9 mouse cellular contexts compared by ENCODE assay signal in the genomic region with DNA sequence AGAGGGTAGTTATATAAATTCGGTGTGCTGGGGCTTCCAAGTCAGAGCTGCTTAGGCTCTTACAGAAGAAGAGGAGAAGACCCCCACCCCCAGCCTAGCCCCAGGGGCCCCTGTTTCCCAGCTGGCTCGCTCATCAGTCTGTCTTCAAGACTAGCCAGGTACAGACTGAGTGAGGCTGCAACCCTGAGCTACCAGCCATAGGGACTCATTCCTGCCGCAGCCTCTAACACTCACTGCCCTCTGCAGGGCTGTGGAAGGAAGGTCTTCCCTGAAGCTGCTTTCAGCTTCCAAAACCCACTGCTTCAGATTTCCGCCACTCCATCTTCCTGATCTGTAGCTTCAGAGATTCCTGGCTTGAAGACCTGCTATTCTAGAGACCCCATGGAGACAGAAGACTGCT. TPM values are rescaled to one million over a fixed set of nuclear protein-coding genes. Genes with fewer than 3 reads are reported as not detected.
DNase-seq lines count a peak whose midpoint lies in the region; ATAC-seq lines count a peak whose summit lies in the region.
"Had no signal": no experiment of that assay in that cellular context is flagged by ENCODE, and none has a peak within 500 bp of the region (broad histone marks: within the 10 kb centered on the region; RNA-seq: fewer than 3 reads in every experiment).

No protein-coding gene starts in this region.

- H3K27ac ChIP-seq in midbrain, embryonic 10.5 days (replicated peaks) = no peak overlapping the region
- H3K27ac ChIP-seq in midbrain, embryonic 13.5 days = no peak overlapping the region
- H3K27ac ChIP-seq in hindbrain, embryonic 14.5 days = no peak overlapping the region

- no peaks in the 10 kb centered on the region for H3K27me3 ChIP-seq in midbrain, embryonic 10.5 days (ENCODE audit: low read depth, poor library complexity, severe bottlenecking)
- no peaks in the 10 kb centered on the region for H3K27me3 ChIP-seq in midbrain, embryonic 13.5 days
- no peaks in the 10 kb centered on the region for H3K27me3 ChIP-seq in hindbrain, embryonic 14.5 days (ENCODE audit: control insufficient read depth, insufficient read depth, low read length)

- 21% methylated on average over 4 of the region's 4 CpGs for WGBS in midbrain, embryonic 10.5 days
- WGBS in midbrain, embryonic 13.5 days = 32% methylated on average over 4 of the region's 4 CpGs
- 24% methylated on average over 4 of the region's 4 CpGs for WGBS in hindbrain, embryonic 14.5 days

- no peaks in the 10 kb centered on the region for H3K4me1 ChIP-seq in midbrain, embryonic 10.5 days
- no peaks in the 10 kb centered on the region for H3K4me1 ChIP-seq in midbrain, embryonic 13.5 days (replicated peaks)
- H3K4me1 ChIP-seq in hindbrain, embryonic 14.5 days (replicated peaks; ENCODE audit: control insufficient read depth, insufficient read depth, low read length) = no peaks in the 10 kb centered on the region

- DNase-seq in frontal cortex, postnatal 25 days (ENCODE audit: low spot score in 2 of 2) = no peak
- DNase-seq in midbrain, embryonic 10.5 days (ENCODE audit: low spot score) = peak; percentile 37
- DNase-seq in hindbrain, embryonic 14.5 days (ENCODE audit: low spot score) = peak; percentile 29
- peak; percentile 55 for DNase-seq in retina, embryonic 14.5 days (ENCODE audit: low spot score)

- H3K9me3 ChIP-seq in midbrain, embryonic 10.5 days (replicated peaks) = no peaks in the 10 kb centered on the region
- H3K9me3 ChIP-seq in midbrain, embryonic 13.5 days = no peaks in the 10 kb centered on the region
- H3K9me3 ChIP-seq in hindbrain, embryonic 14.5 days (ENCODE audit: control insufficient read depth, low read length) = no peaks in the 10 kb centered on the region

- peak; percentile 72 for ATAC-seq in frontal cortex, adult (ENCODE audit: low TSS enrichment)
- ATAC-seq in midbrain, embryonic 13.5 days = no peak
- ATAC-seq in hindbrain, embryonic 14.5 days (ENCODE audit: low FRiP score) = no peak
- no peak for ATAC-seq in granulocyte monocyte progenitor cell, adult 5-6 weeks (replicated peaks; ENCODE audit: poor library complexity, severe bottlenecking)
- ATAC-seq in megakaryocyte progenitor cell, adult 5-6 weeks (replicated peaks; ENCODE audit: poor library complexity) = no peak

- H3K36me3 ChIP-seq in midbrain, embryonic 10.5 days = no peaks in the 10 kb centered on the region
- H3K36me3 ChIP-seq in midbrain, embryonic 13.5 days = no peaks in the 10 kb centered on the region
- no peaks in the 10 kb centered on the region for H3K36me3 ChIP-seq in hindbrain, embryonic 14.5 days (replicated peaks; ENCODE audit: control insufficient read depth, insufficient read depth)

- H3K9ac ChIP-seq in midbrain, embryonic 13.5 days (replicated peaks) = no peak overlapping the region
- H3K9ac ChIP-seq in hindbrain, embryonic 14.5 days = no peak overlapping the region

- H3K4me2 ChIP-seq in midbrain, embryonic 13.5 days (replicated peaks) = no peak overlapping the region
- H3K4me2 ChIP-seq in hindbrain, embryonic 14.5 days (replicated peaks) = no peak overlapping the region

- H3K4me3 ChIP-seq in midbrain, embryonic 10.5 days = no peak overlapping the region
- H3K4me3 ChIP-seq in midbrain, embryonic 13.5 days (replicated peaks) = no peak overlapping the region
- no peak overlapping the region for H3K4me3 ChIP-seq in hindbrain, embryonic 14.5 days (replicated peaks; ENCODE audit: low read length)

RNA-seq across cellular contexts. Expression of a gene that starts 35.5 kb away (rescaled TPM):
- 0.06 TPM in 1 of 2 replicates, not detected in the other for polyA plus RNA-seq in midbrain, embryonic 10.5 days (2016; fragmentation: Nextera tagmentation; extraction: Ambion mirVana)
- 0.34 TPM in 1 of 2 replicates, not detected in the other for polyA plus RNA-seq in midbrain, embryonic 13.5 days (2015; fragmentation: Nextera tagmentation; extraction: Ambion mirVana)
- polyA plus RNA-seq in hindbrain, embryonic 14.5 days (2014; fragmentation: Nextera tagmentation; extraction: Ambion mirVana) = 0.53 and 0.59 TPM in 2 replicates
- not detected in 2 replicates for total RNA-seq in granulocyte monocyte progenitor cell, adult 5-6 weeks (2014; fragmentation: Nextera tagmentation)
- total RNA-seq in granulocyte monocyte progenitor cell, adult 5-6 weeks (2017) = not detected in 2 replicates
- 0.20 and 0.49 TPM in 2 replicates for total RNA-seq in megakaryocyte progenitor cell, adult 5-6 weeks (2015)
- 0.68 TPM in 1 of 2 replicates, not detected in the other for total RNA-seq in megakaryocyte progenitor cell, adult 5-6 weeks (2017)

RNA-seq across cellular contexts. Expression of a gene that starts 53.4 kb away (rescaled TPM):
- 0.17 and 0.25 TPM in 2 replicates for polyA plus RNA-seq in midbrain, embryonic 10.5 days (2016; fragmentation: Nextera tagmentation; extraction: Ambion mirVana)
- polyA plus RNA-seq in midbrain, embryonic 13.5 days (2015; fragmentation: Nextera tagmentation; extraction: Ambion mirVana) = 0.40 TPM in 1 of 2 replicates, not detected in the other
- 0.14 TPM in 1 of 2 replicates, not detected in the other for polyA plus RNA-seq in hindbrain, embryonic 14.5 days (2014; fragmentation: Nextera tagmentation; extraction: Ambion mirVana)
- total RNA-seq in granulocyte monocyte progenitor cell, adult 5-6 weeks (2014; fragmentation: Nextera tagmentation) = not detected in 2 replicates
- total RNA-seq in granulocyte monocyte progenitor cell, adult 5-6 weeks (2017) = not detected in 2 replicates
- not detected in 2 replicates for total RNA-seq in megakaryocyte progenitor cell, adult 5-6 weeks (2015)
- not detected in 2 replicates for total RNA-seq in megakaryocyte progenitor cell, adult 5-6 weeks (2017)
- total RNA-seq: MEL had no signal

RNA-seq across cellular contexts. Expression of a gene that starts 54.1 kb away (rescaled TPM):
- polyA plus RNA-seq in midbrain, embryonic 10.5 days (2016; fragmentation: Nextera tagmentation; extraction: Ambion mirVana) = 47.4 and 48.9 TPM in 2 replicates
- 61.9 TPM in 2 replicates for polyA plus RNA-seq in midbrain, embryonic 13.5 days (2015; fragmentation: Nextera tagmentation; extraction: Ambion mirVana)
- polyA plus RNA-seq in hindbrain, embryonic 14.5 days (2014; fragmentation: Nextera tagmentation; extraction: Ambion mirVana) = 116 and 121 TPM in 2 replicates
- total RNA-seq in granulocyte monocyte progenitor cell, adult 5-6 weeks (2014; fragmentation: Nextera tagmentation) = 98.2 and 110 TPM in 2 replicates
- total RNA-seq in granulocyte monocyte progenitor cell, adult 5-6 weeks (2017) = 44.6 and 52.5 TPM in 2 replicates
- total RNA-seq in megakaryocyte progenitor cell, adult 5-6 weeks (2015) = 120 and 124 TPM in 2 replicates
- 41.1 and 61.3 TPM in 2 replicates for total RNA-seq in megakaryocyte progenitor cell, adult 5-6 weeks (2017)

Comparison
In these comparisons a context has a peak if more than half of its experiments do, and no peak if none do; other contexts are left out.
1. DNase-seq: peak in midbrain, embryonic 10.5 days (single experiment), hindbrain, embryonic 14.5 days (single experiment) and retina, embryonic 14.5 days (single experiment); none in frontal cortex, postnatal 25 days (0 of 2).